Mouse (Mus musculus): ENCODE measurements at regions not wholly inside any gene's neighbourhood (a gene's known extent, or its start where the extent isn't known, plus 50 kb on each side); places are given as distances from the start of the nearest gene placed in this dataset.

GRCm38 (mm10) chr8:103494670-103495069 lies 606.8 kb upstream of the Cdh5 start:
- no peak for DNase-seq (ENCODE audit: low read depth)

GRCm38 (mm10) chr8:103501328-103501727 lies 600.1 kb upstream of the Cdh5 start:
- no peak for DNase-seq (ENCODE audit: low read depth)

- no peak for DNase-seq (ENCODE audit: low read depth)
Observed at GRCm38 (mm10) chr8:103502991-103503767, 598.2 kb upstream of the Cdh5 start.

- no peak for DNase-seq (ENCODE audit: low read depth)
Observed at GRCm38 (mm10) chr8:103506334-103506733, 595.1 kb upstream of the Cdh5 start.

GRCm38 (mm10) chr8:103507068-103507467 lies 594.4 kb upstream of the Cdh5 start:
- DNase-seq (ENCODE audit: low read depth): no peak

GRCm38 (mm10) chr8:103520141-103520866 lies 581.1 kb upstream of the Cdh5 start:
- peak; percentile 16 for DNase-seq (ENCODE audit: low read depth)

GRCm38 (mm10) chr8:103530903-103531302 lies 570.5 kb upstream of the Cdh5 start:
- no peak for DNase-seq (ENCODE audit: low read depth)

GRCm38 (mm10) chr8:103534971-103535370 lies 566.5 kb upstream of the Cdh5 start:
- DNase-seq (ENCODE audit: low read depth): no peak

- DNase-seq (ENCODE audit: low read depth): no peak
Observed at GRCm38 (mm10) chr8:103536856-103537255, 564.6 kb upstream of the Cdh5 start.

- DNase-seq (ENCODE audit: low read depth): no peak
Observed at GRCm38 (mm10) chr8:103541954-103542353, 559.5 kb upstream of the Cdh5 start.

GRCm38 (mm10) chr8:103551916-103552535 lies 549.4 kb upstream of the Cdh5 start:
- DNase-seq (ENCODE audit: low read depth): no peak

- DNase-seq (ENCODE audit: low read depth): no peak
Observed at GRCm38 (mm10) chr8:103561606-103562005, 539.8 kb upstream of the Cdh5 start.

- no peak for DNase-seq (ENCODE audit: low read depth)
Observed at GRCm38 (mm10) chr8:103570864-103571425, 530.5 kb upstream of the Cdh5 start.

- DNase-seq (ENCODE audit: low read depth): no peak
Observed at GRCm38 (mm10) chr8:103577147-103577546, 524.3 kb upstream of the Cdh5 start.

- DNase-seq (ENCODE audit: low read depth): no peak
Observed at GRCm38 (mm10) chr8:103578006-103578405, 523.4 kb upstream of the Cdh5 start.

GRCm38 (mm10) chr8:103608291-103608690 lies 493.1 kb upstream of the Cdh5 start:
- no peak for DNase-seq (ENCODE audit: low read depth)

GRCm38 (mm10) chr8:103623781-103624434 lies 477.5 kb upstream of the Cdh5 start:
- DNase-seq (ENCODE audit: low read depth): no peak

GRCm38 (mm10) chr8:103625166-103625890 lies 476.1 kb upstream of the Cdh5 start:
- DNase-seq (ENCODE audit: low read depth): no peak

- DNase-seq (ENCODE audit: low read depth): no peak
Observed at GRCm38 (mm10) chr8:103626446-103626845, 475.0 kb upstream of the Cdh5 start.

- no peak for DNase-seq (ENCODE audit: low read depth)
Observed at GRCm38 (mm10) chr8:103632543-103632942, 468.9 kb upstream of the Cdh5 start.

GRCm38 (mm10) chr8:103634951-103635350 lies 466.5 kb upstream of the Cdh5 start:
- no peak for DNase-seq (ENCODE audit: low read depth)
